Mouse (Mus musculus) spleen, adult 2 months (tissue): ENCODE results near the gene Mcidas. TPM values are rescaled to one million over a fixed set of nuclear protein-coding genes. Genes with fewer than 3 reads are reported as not detected.

Experiments used
- DNase-seq, 2 experiments: peaks; one replicate each; pipeline versions ENCODE4 v3.0.0 to v3.0.0-alpha.2; 2012 to 2021; ENCODE audit warnings: low spot score in 2 of 2, low read depth in 1 of 2
- H3K27ac ChIP-seq: fragments of 200-500 bp; 2 replicates; pipeline ENCODE4 v1.5.1; 2012; ENCODE audit warnings: low read length, inconsistent platforms; ENCODE audit not compliant: insufficient read depth
- H3K27me3 ChIP-seq: fragments of 200-500 bp; 2 replicates; pipeline ENCODE4 v1.6.1; 2012; ENCODE audit warnings: mild to moderate bottlenecking, moderate library complexity, low read length, inconsistent platforms; ENCODE audit not compliant: control insufficient read depth, insufficient read depth
- H3K36me3 ChIP-seq: fragments of 200-500 bp; 2 replicates; pipeline ENCODE4 v1.6.1; 2012; ENCODE audit warnings: mild to moderate bottlenecking, low read length, inconsistent platforms; ENCODE audit not compliant: control insufficient read depth, insufficient read depth
- H3K4me1 ChIP-seq: fragments of 200-500 bp; 2 replicates; pipeline ENCODE4 v1.6.1; 2011; ENCODE audit warnings: inconsistent platforms; ENCODE audit not compliant: control insufficient read depth, insufficient read depth, insufficient read length
- H3K4me3 ChIP-seq: fragments of 200-500 bp; 2 replicates; pipeline ENCODE4 v1.5.1; 2011; ENCODE audit warnings: mild to moderate bottlenecking, inconsistent platforms; ENCODE audit not compliant: insufficient read depth, insufficient read length; ENCODE audit errors: extremely low read depth
- CTCF ChIP-seq: fragments of 200-500 bp; IDR thresholded peaks from 2 replicates; pipeline ENCODE4 v1.5.1; 2011; ENCODE audit warnings: mild to moderate bottlenecking, inconsistent platforms; ENCODE audit not compliant: insufficient read depth, insufficient read length, insufficient replicate concordance; ENCODE audit errors: extremely low read depth
- POLR2A ChIP-seq: fragments of 200-500 bp; IDR thresholded peaks from 2 replicates; pipeline ENCODE4 v1.6.1; 2011; ENCODE audit warnings: low read depth, low read length, inconsistent platforms
- WGBS: fragments of 180-500 bp; shearing (Covaris S2); methylation state at CpG from one replicate; pipeline ENCODE4 v1.1.7; 2018; 5-methylcytosine and 5-hydroxymethylcytosine counted together
- polyA plus RNA-seq: library from polyadenylated mRNA; depleted of rRNA; stranded (reverse); fragments of >200 nt; gene quantifications from 2 replicates; pipeline ENCODE4 v1.2.3, GENCODE M21; 2012

Gene Mcidas
- polyA plus RNA-seq, 1 experiment = not detected

DNA sequence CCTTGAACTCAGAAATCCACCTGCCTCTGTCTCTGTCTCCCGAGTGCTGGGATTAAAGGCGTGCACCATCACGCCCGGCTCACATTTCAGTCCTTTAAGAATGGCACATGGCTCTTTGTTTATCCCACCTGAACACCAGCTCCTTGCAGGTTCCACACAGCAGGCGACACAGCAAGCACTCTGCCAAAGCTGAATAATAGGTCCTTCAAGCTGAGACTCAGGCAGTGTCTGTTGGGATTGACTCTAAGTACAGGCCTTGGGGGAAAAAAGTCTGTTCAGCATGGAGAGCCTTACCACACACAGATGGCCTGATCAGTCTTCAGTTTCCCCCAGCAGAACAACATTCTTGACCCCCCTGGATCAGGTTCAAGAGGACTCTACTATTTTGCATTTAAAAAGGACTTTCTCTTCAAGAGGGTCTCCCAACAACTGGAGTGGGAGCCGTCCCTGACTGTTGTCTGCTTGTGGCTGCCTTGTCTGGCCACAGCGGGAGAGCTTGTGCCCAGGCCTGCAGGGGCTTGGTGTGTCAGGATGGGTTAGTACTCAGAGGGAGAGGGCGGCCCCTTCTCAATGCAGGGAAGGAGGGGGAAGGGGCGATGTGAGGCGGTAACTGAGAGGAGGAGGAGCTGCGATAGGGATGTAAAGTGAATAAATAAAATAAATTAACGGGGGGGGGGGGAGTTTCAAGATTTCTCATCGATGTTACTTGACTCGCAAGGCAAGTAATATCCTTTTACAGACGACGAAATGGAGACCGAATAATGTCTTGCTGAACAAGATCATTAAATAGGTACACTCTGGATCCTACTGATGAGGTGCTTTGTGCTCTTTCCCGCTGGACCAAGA, 7.8 kb upstream of the Mcidas start:
- 34% methylated on average over 18 of the region's 18 CpGs for WGBS
- peaks cover 15% of the 10 kb centered on the region for H3K4me1 ChIP-seq
- peaks cover 26% of the 10 kb centered on the region for H3K27me3 ChIP-seq
- DNase-seq = no peak
- no peak overlapping the region for H3K27ac ChIP-seq
- H3K36me3 ChIP-seq = no peaks in the 10 kb centered on the region
- no peak overlapping the region for H3K4me3 ChIP-seq
- TF ChIP-seq POLR2A (no peak), CTCF (no peak)

DNA sequence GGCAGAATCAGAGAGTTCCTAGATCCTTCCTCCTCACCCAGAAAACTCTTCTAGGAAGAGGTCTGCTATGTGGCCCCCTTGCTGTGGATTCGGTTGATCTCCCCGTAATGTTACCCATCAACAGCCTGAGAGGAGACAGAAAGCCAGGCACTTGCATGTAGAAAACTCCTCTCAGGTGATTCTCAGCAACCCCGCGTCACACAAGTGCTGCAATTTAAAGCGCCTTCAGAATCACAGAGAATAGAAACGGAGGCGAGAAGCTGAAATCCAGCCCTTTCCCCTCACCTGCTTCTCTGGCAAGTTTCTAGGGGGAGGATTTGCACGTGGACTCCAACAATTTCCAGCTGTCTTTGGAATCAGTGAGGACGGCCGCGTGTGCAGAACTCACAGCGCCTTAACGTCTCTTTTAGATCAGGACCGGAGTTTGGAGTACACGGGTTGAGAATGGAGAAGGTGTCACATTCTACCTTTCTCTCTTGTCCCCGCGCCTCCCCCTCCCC, 7.1 kb upstream of the Mcidas start:
- Histone ChIP-seq H3K27ac (no peak overlapping the region), H3K4me3 (no peak overlapping the region), H3K27me3 (peaks cover 28% of the 10 kb centered on the region), H3K4me1 (peaks cover 15% of the 10 kb centered on the region), H3K36me3 (no peaks in the 10 kb centered on the region)
- TF ChIP-seq POLR2A (no peak), CTCF (no peak)
- WGBS = 6% methylated on average over 17 of the region's 17 CpGs
- no peak for DNase-seq

DNA sequence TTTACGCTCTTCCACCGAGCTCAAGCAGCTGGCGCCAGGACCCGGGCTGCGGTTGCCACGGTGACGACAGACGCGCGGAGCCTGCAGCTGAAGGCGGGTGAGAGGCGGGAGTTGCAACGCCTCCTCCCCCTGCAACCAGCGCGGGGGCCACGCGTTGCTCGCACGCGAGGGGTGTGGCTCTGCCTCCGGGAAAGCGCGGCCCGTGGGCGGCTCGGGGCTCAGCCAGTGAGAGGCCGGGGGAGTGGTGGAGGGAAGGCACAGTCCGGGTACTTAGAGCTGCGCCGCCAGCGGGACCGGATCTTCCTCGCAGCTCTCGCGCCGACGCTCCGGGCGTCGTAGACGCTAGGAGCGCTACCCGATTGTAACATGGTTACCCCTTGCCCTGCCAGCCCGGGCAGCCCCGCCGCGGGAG, 6.1 kb upstream of the Mcidas start, which contains the start of gene Ccno:
TSS of gene Ccno (plus strand) at position 271 of the 412 bp plus-strand sequence.
- Histone ChIP-seq H3K36me3 (no peaks in the 10 kb centered on the region), H3K27me3 (peaks cover 28% of the 10 kb centered on the region), H3K4me3 (peak within 1 kb of the TSS; percentile 55), H3K4me1 (peaks cover 15% of the 10 kb centered on the region), H3K27ac (no peak within 1 kb of the TSS)
- DNase-seq = peak; percentile 71 to 81
- TF ChIP-seq POLR2A = peak; percentile 43
- no peak for TF ChIP-seq CTCF
- 1% methylated on average over 46 of the region's 47 CpGs for WGBS

DNA sequence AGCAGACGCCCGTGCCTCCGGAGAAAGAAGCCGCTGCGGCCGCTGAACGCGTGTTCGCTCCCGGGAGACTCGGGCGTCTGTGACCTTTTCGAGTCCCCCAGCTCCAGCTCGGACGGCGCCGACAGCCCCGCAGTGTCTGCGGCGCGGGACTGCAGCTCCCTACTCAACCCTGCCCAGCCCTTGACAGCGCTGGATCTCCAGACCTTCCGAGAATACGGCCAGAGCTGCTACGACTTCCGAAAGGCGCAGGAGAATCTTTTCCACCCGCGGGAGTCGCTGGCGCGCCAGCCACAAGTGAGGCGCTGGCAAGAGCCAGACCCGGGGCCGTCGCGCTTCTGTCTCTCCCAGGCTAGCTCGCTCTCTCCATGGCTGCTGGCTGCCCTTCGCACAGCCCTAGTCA, 5.7 kb upstream of the Mcidas start:
- peaks cover 28% of the 10 kb centered on the region for H3K27me3 ChIP-seq
- no peaks in the 10 kb centered on the region for H3K36me3 ChIP-seq
- H3K4me1 ChIP-seq = peaks cover 15% of the 10 kb centered on the region
- H3K27ac ChIP-seq = no peak overlapping the region
- WGBS = under 1% methylated on average over 39 of the region's 39 CpGs
- peak overlapping the region; percentile 55 for H3K4me3 ChIP-seq
- no peak for DNase-seq
- no peak for TF ChIP-seq CTCF
- no peak for TF ChIP-seq POLR2A

DNA sequence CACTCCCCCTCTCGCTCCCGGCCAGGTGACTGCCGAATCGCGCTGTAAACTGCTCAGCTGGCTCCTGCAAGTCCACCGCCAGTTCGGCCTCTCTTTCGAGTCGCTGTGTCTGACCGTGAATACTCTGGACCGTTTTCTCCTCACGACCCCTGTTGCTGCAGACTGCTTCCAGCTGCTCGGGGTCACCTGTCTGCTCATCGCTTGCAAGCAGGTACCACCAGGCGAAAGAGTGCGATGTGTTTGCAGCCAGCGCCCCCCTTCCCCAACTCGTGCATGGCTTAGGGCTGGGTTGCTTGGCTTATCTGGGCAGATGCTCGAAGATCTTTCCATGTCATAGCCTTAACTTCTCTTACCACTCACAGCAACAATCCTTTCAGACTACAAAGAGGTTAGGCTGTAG, 4.8 kb upstream of the Mcidas start:
- Histone ChIP-seq H3K4me1 (peaks cover 20% of the 10 kb centered on the region), H3K27ac (no peak overlapping the region), H3K27me3 (peaks cover 36% of the 10 kb centered on the region), H3K36me3 (no peaks in the 10 kb centered on the region), H3K4me3 (peak overlapping the region; percentile 12; the same call in 1 of the 2 replicates)
- TF ChIP-seq CTCF (no peak), POLR2A (no peak)
- 3% methylated on average over 19 of the region's 19 CpGs for WGBS
- DNase-seq = no peak

DNA sequence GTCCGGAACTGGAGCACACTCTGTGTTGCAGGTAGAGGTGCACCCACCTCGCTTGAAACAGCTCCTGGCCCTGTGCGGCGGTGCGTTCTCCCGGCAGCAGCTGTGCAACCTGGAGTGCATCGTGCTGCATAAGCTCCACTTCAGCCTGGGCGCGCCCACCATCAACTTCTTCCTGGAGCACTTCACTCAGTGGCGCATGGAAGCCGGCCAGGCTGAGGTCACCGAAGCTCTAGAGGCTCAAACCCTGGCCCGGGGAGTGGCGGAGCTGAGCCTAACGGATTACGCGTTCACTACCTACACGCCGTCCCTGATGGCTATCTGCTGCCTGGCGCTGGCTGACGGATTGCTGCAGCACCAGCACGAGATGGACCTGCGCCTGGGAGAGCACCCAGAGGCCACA, 4.1 kb upstream of the Mcidas start:
- Histone ChIP-seq H3K4me1 (peaks cover 24% of the 10 kb centered on the region), H3K4me3 (no peak overlapping the region), H3K27ac (no peak overlapping the region), H3K36me3 (no peaks in the 10 kb centered on the region), H3K27me3 (peaks cover 39% of the 10 kb centered on the region)
- WGBS = 5% methylated on average over 23 of the region's 23 CpGs
- no peak for TF ChIP-seq CTCF
- no peak for TF ChIP-seq POLR2A
- no peak for DNase-seq

DNA sequence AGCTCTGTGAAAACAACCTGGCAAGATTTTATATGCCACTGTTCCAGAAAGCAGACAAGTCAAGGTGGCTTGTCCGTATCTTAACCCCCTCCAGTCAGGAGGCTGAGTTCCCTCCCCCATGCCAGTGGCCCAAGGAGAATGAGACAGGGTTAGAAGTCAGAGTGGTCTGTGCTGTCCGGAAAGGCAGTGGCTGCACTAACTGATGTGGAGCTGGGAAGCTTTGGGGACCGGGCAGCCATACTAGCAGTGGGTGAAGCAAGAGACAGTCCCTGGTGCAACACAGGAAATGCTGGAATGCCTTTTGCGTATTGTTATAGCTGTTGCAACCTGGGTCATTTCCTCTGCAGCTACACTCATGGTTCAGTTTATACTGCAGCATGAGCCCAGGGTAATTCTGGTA, 3.3 kb upstream of the Mcidas start:
- Histone ChIP-seq H3K27ac (no peak overlapping the region), H3K4me1 (peaks cover 24% of the 10 kb centered on the region), H3K27me3 (peaks cover 39% of the 10 kb centered on the region), H3K36me3 (no peaks in the 10 kb centered on the region), H3K4me3 (no peak overlapping the region)
- 9% methylated on average over 4 of the region's 4 CpGs for WGBS
- TF ChIP-seq CTCF (no peak), POLR2A (no peak)
- no peak for DNase-seq
